Mouse (Mus musculus): ENCODE data around the gene Usp1. TPM values are rescaled to one million over a fixed set of nuclear protein-coding genes. Genes with fewer than 3 reads are reported as not detected.
"Not testable (repeated sequence)": the region's sequence is repeated elsewhere in the genome, so short reads cannot be mapped to it uniquely, and the experiment has no call there.

Gene Usp1
- 53.0 and 54.8 TPM in 2 replicates for total RNA-seq (2017)

- ATAC-seq (ENCODE audit: extremely low read depth, insufficient number of reproducible peaks, low FRiP score, poor library complexity, severe bottlenecking) = peak; percentile 52; the same call in 1 of the 2 replicates
Observed at GRCm38 (mm10) chr4:98923568-98924070, at the start of gene Usp1. Gene Usp1 (plus strand): TSS chr4:98923810.

GRCm38 (mm10) chr4:98882706-98883105 is 40.9 kb upstream of the Usp1 start:
- no peak for ATAC-seq (ENCODE audit: extremely low read depth, insufficient number of reproducible peaks, low FRiP score, poor library complexity, severe bottlenecking)

GRCm38 (mm10) chr4:98886377-98886776 is 37.2 kb upstream of the Usp1 start:
- ATAC-seq (ENCODE audit: extremely low read depth, insufficient number of reproducible peaks, low FRiP score, poor library complexity, severe bottlenecking) = no peak

- no peak for ATAC-seq (ENCODE audit: extremely low read depth, insufficient number of reproducible peaks, low FRiP score, poor library complexity, severe bottlenecking)
Observed at GRCm38 (mm10) chr4:98887148-98887547, 36.5 kb upstream of the Usp1 start.

- ATAC-seq (ENCODE audit: extremely low read depth, insufficient number of reproducible peaks, low FRiP score, poor library complexity, severe bottlenecking) = no peak
Observed at GRCm38 (mm10) chr4:98910246-98910645, 13.4 kb upstream of the Usp1 start.

GRCm38 (mm10) chr4:98917724-98918123 is 5.9 kb upstream of the Usp1 start:
- no peak for ATAC-seq (ENCODE audit: extremely low read depth, insufficient number of reproducible peaks, low FRiP score, poor library complexity, severe bottlenecking)

- ATAC-seq (ENCODE audit: extremely low read depth, insufficient number of reproducible peaks, low FRiP score, poor library complexity, severe bottlenecking) = no peak
Observed at GRCm38 (mm10) chr4:98918204-98918603, 5.4 kb upstream of the Usp1 start.

GRCm38 (mm10) chr4:98920896-98921295 is 2.7 kb upstream of the Usp1 start:
- no peak for ATAC-seq (ENCODE audit: extremely low read depth, insufficient number of reproducible peaks, low FRiP score, poor library complexity, severe bottlenecking)

- no peak for ATAC-seq (ENCODE audit: extremely low read depth, insufficient number of reproducible peaks, low FRiP score, poor library complexity, severe bottlenecking)
Observed at GRCm38 (mm10) chr4:98922061-98922642, 1.5 kb upstream of the Usp1 start.

GRCm38 (mm10) chr4:98922643-98923567 is 705 bp upstream of the Usp1 start:
- ATAC-seq (ENCODE audit: extremely low read depth, insufficient number of reproducible peaks, low FRiP score, poor library complexity, severe bottlenecking) = peak; percentile 90

- no peak for ATAC-seq (ENCODE audit: extremely low read depth, insufficient number of reproducible peaks, low FRiP score, poor library complexity, severe bottlenecking)
Observed at GRCm38 (mm10) chr4:98924071-98924905, 678 bp downstream of the Usp1 start.

- no peak for ATAC-seq (ENCODE audit: extremely low read depth, insufficient number of reproducible peaks, low FRiP score, poor library complexity, severe bottlenecking)
Observed at GRCm38 (mm10) chr4:98924906-98925178, 1.2 kb downstream of the Usp1 start.

GRCm38 (mm10) chr4:98925250-98925781 is 1.7 kb downstream of the Usp1 start:
- no peak for ATAC-seq (ENCODE audit: extremely low read depth, insufficient number of reproducible peaks, low FRiP score, poor library complexity, severe bottlenecking)

- no peak for ATAC-seq (ENCODE audit: extremely low read depth, insufficient number of reproducible peaks, low FRiP score, poor library complexity, severe bottlenecking)
Observed at GRCm38 (mm10) chr4:98936036-98936435, 12.4 kb downstream of the Usp1 start.

GRCm38 (mm10) chr4:98938210-98938609 is 14.6 kb downstream of the Usp1 start:
- ATAC-seq (ENCODE audit: extremely low read depth, insufficient number of reproducible peaks, low FRiP score, poor library complexity, severe bottlenecking) = not testable (repeated sequence)

- ATAC-seq (ENCODE audit: extremely low read depth, insufficient number of reproducible peaks, low FRiP score, poor library complexity, severe bottlenecking) = no peak
Observed at GRCm38 (mm10) chr4:98950563-98950962, 27.0 kb downstream of the Usp1 start.

- no peak for ATAC-seq (ENCODE audit: extremely low read depth, insufficient number of reproducible peaks, low FRiP score, poor library complexity, severe bottlenecking)
Observed at GRCm38 (mm10) chr4:98955986-98956385, 32.4 kb downstream of the Usp1 start.

GRCm38 (mm10) chr4:98960243-98960642 is 36.6 kb downstream of the Usp1 start:
- ATAC-seq (ENCODE audit: extremely low read depth, insufficient number of reproducible peaks, low FRiP score, poor library complexity, severe bottlenecking) = no peak

- no peak for ATAC-seq (ENCODE audit: extremely low read depth, insufficient number of reproducible peaks, low FRiP score, poor library complexity, severe bottlenecking)
Observed at GRCm38 (mm10) chr4:98969946-98970345, 46.3 kb downstream of the Usp1 start.

All from neutrophil, adult 5-6 weeks (primary cell).